Mouse (Mus musculus) bone marrow macrophage, adult 2 months (primary cell): ENCODE measurements around the gene Il1b.

ENCODE experiments used
- CTCF ChIP-seq: IDR thresholded peaks from 2 replicates; pipeline ENCODE4 v1.5.1; 2012; ENCODE audit warnings: low read depth, mild to moderate bottlenecking, low read length, moderate library complexity
- POLR2A ChIP-seq: IDR thresholded peaks from 2 replicates; pipeline ENCODE4 v1.6.1; 2012; ENCODE audit warnings: mild to moderate bottlenecking, low read depth, low read length, borderline replicate concordance

DNA sequence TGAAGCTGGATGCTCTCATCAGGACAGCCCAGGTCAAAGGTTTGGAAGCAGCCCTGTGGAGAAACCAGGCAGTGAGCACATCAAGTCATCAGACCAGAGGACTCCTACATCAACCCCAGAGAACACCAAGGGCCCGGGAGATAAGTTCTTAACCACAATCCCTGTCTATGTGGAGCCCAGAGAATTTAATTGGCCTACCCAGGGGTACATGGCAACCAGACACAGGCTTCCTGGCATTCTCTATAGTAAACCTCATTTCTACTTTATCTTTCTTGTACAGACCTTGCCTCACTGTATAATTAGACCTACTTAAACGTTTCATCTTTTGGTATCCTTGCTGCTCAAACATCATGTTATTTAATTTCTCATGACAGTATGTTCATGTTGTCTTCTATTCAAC lies 2.8 kb downstream of the Il1b start:
- no peak for TF ChIP-seq CTCF
- TF ChIP-seq POLR2A = no peak
